Mouse (Mus musculus) myocyte (in vitro differentiated cells): Measurements from ENCODE around the gene Olfr175-ps1.

Experiments
- CEBPB ChIP-seq: IDR thresholded peaks from 2 replicates; pipeline ENCODE4 v1.6.1; 2011; ENCODE audit warnings: mild to moderate bottlenecking, moderate library complexity; ENCODE audit not compliant: poor library complexity, insufficient read depth, severe bottlenecking
- E2F4 ChIP-seq: IDR thresholded peaks from one replicate; pipeline ENCODE4 v1.6.1; 2011; ENCODE audit warnings: mild to moderate bottlenecking, control low read depth, moderate library complexity; ENCODE audit not compliant: insufficient read depth
- MAX ChIP-seq: IDR thresholded peaks from one replicate; pipeline ENCODE4 v1.6.1; 2011; ENCODE audit warnings: low read depth, mild to moderate bottlenecking, control low read depth
- POLR2A ChIP-seq: IDR thresholded peaks from one replicate; pipeline ENCODE4 v1.6.1; 2011; ENCODE audit warnings: low read depth, mild to moderate bottlenecking, control low read depth, moderate library complexity; ENCODE audit not compliant: insufficient read length
- POLR2AphosphoS2 ChIP-seq: IDR thresholded peaks from one replicate; pipeline ENCODE4 v1.6.1; 2011; ENCODE audit warnings: low read depth, control low read depth; ENCODE audit not compliant: insufficient read length
- REST ChIP-seq: IDR thresholded peaks from one replicate; pipeline ENCODE4 v1.6.1; 2011; ENCODE audit warnings: mild to moderate bottlenecking, control low read depth, moderate library complexity; ENCODE audit not compliant: insufficient read depth, insufficient read length
- SRF ChIP-seq: IDR thresholded peaks from one replicate; pipeline ENCODE4 v1.6.1; 2011; ENCODE audit warnings: low read depth; ENCODE audit not compliant: control insufficient read depth, insufficient read length
- TCF3 ChIP-seq: IDR thresholded peaks from one replicate; pipeline ENCODE4 v1.6.1; 2011; ENCODE audit warnings: low read depth, control low read depth; ENCODE audit not compliant: insufficient read length

GRCm38 (mm10) chr16:58826732-58827319 is at the start of gene Olfr175-ps1:
- no peak for TF ChIP-seq MAX
- TF ChIP-seq REST, result no peak
- TF ChIP-seq TCF3, result no peak
- TF ChIP-seq POLR2A, result no peak
- no peak for TF ChIP-seq CEBPB
- no peak for TF ChIP-seq POLR2AphosphoS2
- TF ChIP-seq E2F4, result no peak
- no peak for TF ChIP-seq SRF
